Mouse (Mus musculus) thymus, postnatal 25 days (tissue): Measurements from ENCODE around the gene Sgsh.
"Not testable (repeated sequence)": the region's sequence is repeated elsewhere in the genome, so short reads cannot be mapped to it uniquely, and the experiment has no call there.

Experiments
- DNase-seq: peaks from one replicate; pipeline ENCODE4 v3.0.0; 2022

Sgsh gene

DNA sequence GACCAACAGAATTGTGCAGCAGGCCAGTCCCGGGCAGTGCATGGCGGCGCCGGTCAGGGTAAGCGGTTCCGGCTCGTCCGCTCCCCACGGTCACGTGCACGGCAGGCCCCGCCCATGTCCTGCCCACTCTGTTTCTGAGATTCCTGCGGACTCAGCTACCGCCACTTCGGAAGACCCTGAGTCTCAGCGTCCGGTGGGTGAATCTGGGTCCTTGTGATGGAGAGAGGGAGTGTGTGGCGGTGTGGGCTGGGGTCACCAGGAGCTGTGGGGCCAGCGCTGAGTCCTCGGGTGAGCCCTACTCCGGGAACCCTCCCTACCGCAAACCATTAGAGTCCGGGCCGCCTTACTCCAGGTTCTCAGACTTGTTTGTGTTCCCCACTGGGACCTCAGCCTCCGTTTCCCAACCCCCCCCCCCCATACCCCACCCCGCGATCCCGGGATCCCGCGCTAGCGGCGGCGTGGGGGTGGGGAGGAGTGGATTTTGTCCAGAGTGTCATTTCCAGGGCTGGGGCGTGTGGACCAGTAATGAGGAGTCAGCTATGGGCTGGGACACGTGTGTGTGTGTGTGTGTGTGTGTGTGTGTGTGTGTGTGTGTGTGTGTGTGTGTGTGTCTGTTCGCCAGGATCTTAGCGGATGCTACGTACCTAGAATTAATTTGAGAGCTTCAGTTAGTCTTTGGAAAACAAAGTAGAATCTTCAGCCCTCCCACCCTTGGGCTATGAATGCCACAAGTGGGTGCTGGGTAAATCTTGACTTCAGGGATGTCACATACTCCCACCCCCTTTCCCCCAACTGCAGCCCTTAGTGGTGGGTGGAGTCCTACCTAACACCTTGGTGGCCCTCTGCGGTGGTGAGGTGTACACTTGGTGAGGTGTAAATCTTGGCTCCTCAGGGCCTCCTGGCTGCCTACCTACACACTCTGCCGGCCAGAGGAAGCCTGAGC is at the start of gene Sgsh, which contains the start of gene Slc26a11:
Gene Sgsh, minus strand, starts transcription at position 94 of the 943 bp plus-strand sequence.
Gene Slc26a11, plus strand, starts transcription at position 115 of the 943 bp plus-strand sequence.
- DNase-seq: peak; percentile 75

- DNase-seq: peak; percentile 70
Measured at GRCm38 (mm10) chr11:119404627-119405026, 49.3 kb upstream of the Sgsh start.

- no peak for DNase-seq
Measured at GRCm38 (mm10) chr11:119402501-119403160, 47.3 kb upstream of the Sgsh start.

DNA sequence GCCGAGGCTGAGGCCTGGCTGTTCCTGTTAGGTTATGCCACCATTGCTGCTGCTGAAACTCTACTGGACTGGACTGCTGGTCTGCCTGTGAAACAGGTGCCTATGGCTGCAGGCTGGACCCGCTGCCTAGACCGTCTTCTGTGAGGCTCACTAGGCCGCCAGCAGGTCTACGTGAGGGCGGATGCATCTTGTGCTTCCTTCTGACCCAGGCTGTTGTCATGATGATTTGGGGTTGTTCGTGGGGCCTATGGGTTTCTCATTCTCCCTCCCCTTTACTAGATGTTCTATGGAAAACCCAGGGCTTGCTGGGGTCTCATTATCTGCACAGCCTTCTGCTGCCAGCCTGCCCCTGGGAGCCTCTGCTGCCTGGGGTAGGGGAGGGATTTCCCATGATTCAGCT is 41.1 kb upstream of the Sgsh start:
- DNase-seq: no peak

DNA sequence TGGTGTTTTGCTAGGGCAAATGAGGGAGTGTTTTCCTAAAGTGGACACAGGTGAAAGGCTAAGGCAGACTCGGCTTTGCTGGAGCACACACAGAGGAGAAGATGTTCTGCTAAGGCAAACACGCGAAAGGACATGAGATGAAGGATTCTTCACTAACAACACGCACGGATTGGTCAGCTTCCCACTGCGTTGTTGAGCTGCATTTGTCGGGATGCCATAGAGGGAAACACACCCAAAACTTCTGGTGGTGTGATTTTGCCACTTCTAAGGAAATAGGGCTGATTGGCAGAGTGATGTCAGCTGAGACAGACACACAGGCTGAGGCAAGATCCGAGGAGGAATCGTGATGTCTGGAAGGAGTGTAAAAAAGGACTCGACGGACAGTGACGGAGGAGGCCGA is 40.6 kb upstream of the Sgsh start:
- DNase-seq: no peak

DNA sequence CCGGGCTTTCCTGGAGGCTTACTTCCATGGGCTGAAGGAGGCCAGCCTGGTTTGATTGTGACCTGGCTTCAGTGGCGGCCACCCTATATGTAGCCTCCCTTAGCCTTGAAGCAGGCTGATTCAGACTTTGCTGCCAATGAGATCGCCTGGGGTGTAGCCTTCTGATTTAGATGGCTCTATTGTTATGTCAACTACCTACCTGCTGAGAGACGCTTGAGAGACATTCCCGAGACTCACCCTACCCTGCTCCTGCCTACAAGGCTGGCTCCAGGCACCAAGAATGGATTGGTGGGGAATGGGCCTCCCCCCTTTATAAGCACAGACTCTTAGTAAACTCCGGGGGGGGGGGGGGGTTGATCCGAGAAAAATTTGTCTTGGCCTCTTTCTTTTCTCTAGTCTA is 40.1 kb upstream of the Sgsh start:
- no peak for DNase-seq

- no peak for DNase-seq
Measured at GRCm38 (mm10) chr11:119394210-119394609, 38.9 kb upstream of the Sgsh start.

DNA sequence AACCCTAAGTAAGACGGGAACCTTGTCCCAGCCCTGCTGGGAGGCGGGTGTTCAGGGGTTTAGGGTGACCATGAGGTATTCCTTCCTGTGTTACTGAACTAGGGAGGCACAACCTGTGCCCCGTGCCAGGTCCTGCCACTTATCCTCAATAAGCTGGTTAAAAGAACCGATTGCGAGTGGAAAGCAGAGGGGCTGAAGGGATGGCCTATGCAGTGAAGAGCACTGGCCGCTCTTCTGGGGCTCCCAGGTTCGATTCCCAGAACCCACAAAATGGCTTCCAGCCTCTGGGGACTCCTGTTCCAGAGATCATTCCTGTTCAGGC is 38.1 kb upstream of the Sgsh start:
- no peak for DNase-seq

- peak; percentile 76 for DNase-seq
Measured at GRCm38 (mm10) chr11:119392800-119393482, 37.6 kb upstream of the Sgsh start, which contains the start of gene Rnf213. Rnf213 (plus strand) TSS chr11:119393100.

- peak; percentile 85 for DNase-seq
Measured at GRCm38 (mm10) chr11:119392001-119392614, 36.8 kb upstream of the Sgsh start.

DNA sequence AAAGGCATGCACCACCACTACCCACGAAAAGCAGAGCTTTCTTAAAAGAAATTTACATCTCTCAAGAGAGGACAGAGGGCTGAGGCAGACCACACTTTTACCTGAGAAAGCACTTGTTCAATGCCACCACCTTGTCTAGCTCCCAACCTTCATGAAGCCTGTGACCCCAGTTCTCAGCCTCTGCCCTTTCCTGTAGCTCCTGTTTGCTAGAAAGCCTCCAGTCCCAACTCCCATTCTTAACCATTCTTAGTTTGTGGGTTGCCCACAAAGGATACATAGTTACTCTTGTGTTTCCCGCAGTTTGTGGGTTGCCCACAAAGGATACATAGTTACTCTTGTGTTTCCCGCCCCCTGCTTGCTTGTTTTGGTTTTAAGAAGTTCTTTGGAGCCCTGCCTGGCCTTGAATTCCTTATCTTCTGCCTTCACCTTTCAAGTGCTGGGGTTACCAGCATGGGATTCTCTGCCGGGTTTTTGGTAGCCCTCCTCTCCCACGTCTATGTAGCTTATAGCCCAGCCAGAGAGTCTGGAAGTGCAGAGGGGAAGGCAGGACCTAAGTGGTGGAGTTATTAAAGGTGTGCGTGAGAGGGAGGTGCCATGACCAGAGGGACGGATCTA is 36.2 kb upstream of the Sgsh start:
- DNase-seq: peak; percentile 29

- peak; percentile 81 for DNase-seq
Measured at GRCm38 (mm10) chr11:119390271-119391231, 35.2 kb upstream of the Sgsh start.

- peak; percentile 45 for DNase-seq
Measured at GRCm38 (mm10) chr11:119389851-119390270, 34.5 kb upstream of the Sgsh start.

DNA sequence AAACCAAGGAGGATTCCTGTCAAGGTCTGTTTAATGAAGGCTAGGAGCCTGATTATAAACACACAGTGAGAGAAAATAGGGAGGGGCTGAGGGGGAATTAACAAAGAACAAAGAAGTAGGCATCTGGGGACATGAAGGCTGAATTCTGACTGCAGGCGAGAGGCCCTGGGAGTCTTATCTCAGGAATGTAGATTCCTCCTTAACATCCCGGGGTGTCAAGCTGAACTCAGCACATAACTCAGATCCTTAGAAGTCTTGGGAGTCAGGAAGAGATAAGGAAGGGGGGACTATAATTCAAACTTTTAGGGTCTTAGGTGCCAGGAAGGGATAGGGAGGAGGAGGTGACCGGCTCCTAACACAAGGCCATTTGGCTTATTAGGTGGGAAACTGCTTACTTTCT is 31.9 kb upstream of the Sgsh start:
- DNase-seq: not testable (repeated sequence)

DNA sequence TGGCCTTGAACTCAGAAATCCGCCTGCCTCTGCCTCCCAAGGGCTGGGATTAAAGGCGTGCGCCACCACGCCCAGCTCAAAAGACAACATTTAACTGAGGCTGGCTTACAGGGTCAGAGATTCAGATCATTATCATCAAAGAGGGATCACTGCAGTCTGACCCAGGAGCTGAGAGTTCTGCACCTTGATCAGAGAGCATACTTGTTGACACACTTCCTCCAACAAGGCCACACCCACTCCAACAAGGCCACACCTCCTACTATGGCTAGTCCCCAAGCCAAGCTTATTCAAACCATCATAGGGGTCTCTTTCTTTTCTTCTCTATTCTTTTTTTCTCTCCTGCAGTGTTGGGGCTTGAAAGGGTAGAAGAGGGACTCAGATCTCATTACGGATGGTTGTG is 31.0 kb upstream of the Sgsh start:
- peak; percentile 28 for DNase-seq

- DNase-seq: peak; percentile 78
Measured at GRCm38 (mm10) chr11:119384904-119385303, 29.6 kb upstream of the Sgsh start.

GRCm38 (mm10) chr11:119382338-119382850 is 27.1 kb upstream of the Sgsh start:
- no peak for DNase-seq

- DNase-seq: no peak
Measured at GRCm38 (mm10) chr11:119381631-119382337, 26.4 kb upstream of the Sgsh start.

DNA sequence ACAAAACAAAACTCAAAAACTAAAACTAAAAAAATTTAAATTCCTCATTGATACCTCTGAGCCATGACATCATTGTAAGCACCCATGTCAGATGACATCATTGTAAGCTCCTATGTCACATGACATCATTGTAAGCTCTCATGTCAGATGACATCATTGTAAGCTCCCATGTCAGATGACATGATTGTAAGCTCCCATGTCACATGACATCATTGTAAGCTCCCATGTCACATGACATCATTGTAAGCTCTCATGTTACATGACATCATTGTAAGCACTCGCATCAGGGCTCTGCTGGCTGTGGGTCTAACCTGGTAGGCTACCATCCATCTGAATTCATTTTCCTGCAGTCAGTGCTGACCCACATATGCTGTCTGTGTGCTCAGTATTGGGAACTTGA is 23.2 kb upstream of the Sgsh start:
- DNase-seq: no peak

DNA sequence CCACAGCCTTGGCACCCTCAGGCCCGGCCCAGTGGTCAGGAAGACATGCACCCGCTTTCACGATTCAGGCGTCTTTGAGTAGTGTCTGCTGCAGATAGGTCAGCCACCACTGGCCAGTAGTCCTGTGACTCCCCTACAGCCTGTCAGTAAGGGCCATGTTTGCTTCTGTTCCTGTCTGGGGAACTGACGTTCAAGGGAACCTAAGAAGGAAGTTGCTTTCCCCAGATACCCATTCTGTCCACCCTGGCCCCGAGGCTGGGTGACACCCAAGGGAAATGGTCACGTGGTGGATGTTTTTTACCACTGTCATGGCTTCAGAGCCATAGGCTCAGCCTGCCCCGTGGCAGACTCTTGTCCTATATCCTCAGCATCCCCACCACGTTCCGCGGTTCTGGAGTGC is 22.0 kb upstream of the Sgsh start:
- no peak for DNase-seq
